Mouse (Mus musculus) kidney, adult 2 months (tissue): ENCODE results near the gene Ssbp3. TPM values are rescaled to one million over a fixed set of nuclear protein-coding genes. Genes with fewer than 3 reads are reported as not detected.

Source experiments
- DNase-seq: peaks from one replicate; pipeline ENCODE4 v3.0.0; 2021
- H3K27ac ChIP-seq: fragments of 200-500 bp; 2 replicates; pipeline ENCODE4 v1.5.1; 2012; ENCODE audit warnings: low read depth, low read length, control low read depth, inconsistent platforms; ENCODE audit not compliant: insufficient read depth
- H3K27me3 ChIP-seq: fragments of 200-500 bp; replicated peaks from 2 replicates; pipeline ENCODE4 v1.6.1; 2012; ENCODE audit warnings: mild to moderate bottlenecking, moderate library complexity, low read length, inconsistent platforms; ENCODE audit not compliant: control insufficient read depth, insufficient read depth
- H3K36me3 ChIP-seq: fragments of 200-500 bp; 2 replicates; pipeline ENCODE4 v1.6.1; 2012; ENCODE audit warnings: mild to moderate bottlenecking, moderate library complexity, low read length, inconsistent platforms; ENCODE audit not compliant: control insufficient read depth, insufficient read depth
- H3K4me1 ChIP-seq: fragments of 200-500 bp; 2 replicates; pipeline ENCODE4 v1.6.1; 2011; ENCODE audit warnings: low read length; ENCODE audit not compliant: control insufficient read depth, insufficient read depth
- H3K4me3 ChIP-seq: fragments of 200-500 bp; 2 replicates; pipeline ENCODE4 v1.5.1; 2011; ENCODE audit warnings: mild to moderate bottlenecking, low read depth, low read length, control low read depth; ENCODE audit not compliant: insufficient read depth
- CTCF ChIP-seq: fragments of 200-500 bp; conservative IDR thresholded peaks from 2 replicates; pipeline ENCODE4 v1.5.1; 2011; ENCODE audit warnings: low read depth, mild to moderate bottlenecking, control low read depth, low read length, moderate library complexity, mixed read lengths; ENCODE audit not compliant: insufficient read depth, insufficient read length
- POLR2A ChIP-seq: fragments of 200-500 bp; IDR thresholded peaks from one replicate; pipeline ENCODE4 v1.6.1; 2011; ENCODE audit warnings: low read depth, low read length, control low read depth
- WGBS: fragments of 180-500 bp; shearing (Covaris S2); methylation state at CpG from one replicate; pipeline ENCODE4 v1.1.7; 2018; 5-methylcytosine and 5-hydroxymethylcytosine counted together
- polyA plus RNA-seq: library from polyadenylated mRNA; depleted of rRNA; stranded (reverse); fragments of >200 nt; gene quantifications from 2 replicates; pipeline ENCODE4 v1.2.3, GENCODE M21; 2012

Gene Ssbp3
- polyA plus RNA-seq, 1 experiment = 48.6 TPM

DNA sequence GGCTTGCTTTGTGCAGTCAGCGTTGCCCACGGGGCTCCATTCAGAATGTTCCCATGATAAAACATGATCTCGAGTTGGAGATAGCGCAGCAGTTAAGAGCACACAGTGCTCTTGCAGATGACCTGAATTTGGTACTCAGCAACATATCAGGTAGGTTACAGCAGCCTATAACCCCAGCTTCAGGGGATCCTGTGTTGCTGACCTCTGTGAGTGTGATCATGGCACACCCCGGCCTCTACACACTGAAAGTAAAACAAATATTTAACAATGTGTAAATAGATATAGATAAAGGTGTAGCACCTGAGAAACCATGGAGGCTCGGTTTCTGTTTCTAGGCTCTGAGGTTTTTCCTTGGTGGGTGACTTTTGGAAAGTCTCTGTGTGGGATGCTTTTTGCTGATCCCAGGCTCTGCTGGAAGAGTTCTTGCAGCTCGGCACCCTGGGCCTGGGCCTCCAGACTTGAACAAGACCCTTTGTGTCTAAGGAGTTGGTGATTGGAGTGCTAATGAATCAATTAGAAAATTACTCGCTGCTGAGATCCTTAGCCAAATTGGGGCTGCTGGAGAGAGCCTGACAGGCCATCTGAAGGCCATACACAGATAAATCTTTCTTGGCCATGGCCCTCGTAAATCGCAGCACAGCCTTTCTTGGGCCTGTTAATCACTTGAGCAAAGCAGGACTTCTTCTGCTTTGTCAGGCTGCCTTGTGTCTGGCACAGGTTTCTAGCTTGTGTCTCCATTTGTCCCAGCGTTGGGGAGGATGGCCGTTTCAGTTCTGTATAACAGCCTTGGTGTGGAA is 49.2 kb downstream of the Ssbp3 start:
- Histone ChIP-seq H3K27ac (no peak overlapping the region), H3K36me3 (no peaks in the 10 kb centered on the region), H3K27me3 (no peaks in the 10 kb centered on the region), H3K4me3 (no peak overlapping the region), H3K4me1 (peaks cover 16% of the 10 kb centered on the region)
- no peak for DNase-seq
- WGBS = 75% methylated on average over 12 of the region's 12 CpGs
- TF ChIP-seq POLR2A (no peak), CTCF (no peak)

DNA sequence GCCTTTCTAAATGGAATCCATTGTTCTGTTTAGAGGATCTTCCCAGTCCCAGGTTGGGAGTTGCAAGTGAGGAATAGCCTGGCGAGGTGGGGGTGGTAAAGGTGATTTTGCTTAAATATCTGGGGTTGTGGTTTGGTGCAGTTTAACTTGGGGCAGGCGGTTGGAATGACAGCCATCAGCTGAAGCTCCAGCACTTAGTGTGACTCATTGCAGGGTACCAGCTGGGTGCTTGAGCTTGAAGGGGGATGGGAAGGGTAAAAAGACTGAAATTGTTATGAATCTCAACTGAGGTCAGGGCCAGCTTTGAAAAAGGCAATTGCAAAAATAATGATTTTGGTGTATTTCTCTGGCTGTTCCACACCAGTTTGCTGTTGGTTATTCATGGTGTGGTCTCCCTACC is 50.0 kb downstream of the Ssbp3 start:
- peaks cover 18% of the 10 kb centered on the region for H3K4me1 ChIP-seq
- TF ChIP-seq CTCF (no peak), POLR2A (no peak)
- no peak overlapping the region for H3K4me3 ChIP-seq
- H3K36me3 ChIP-seq = no peaks in the 10 kb centered on the region
- H3K27ac ChIP-seq = no peak overlapping the region
- no peak for DNase-seq
- 100% methylated on average over 2 of the region's 2 CpGs for WGBS
- no peaks in the 10 kb centered on the region for H3K27me3 ChIP-seq

DNA sequence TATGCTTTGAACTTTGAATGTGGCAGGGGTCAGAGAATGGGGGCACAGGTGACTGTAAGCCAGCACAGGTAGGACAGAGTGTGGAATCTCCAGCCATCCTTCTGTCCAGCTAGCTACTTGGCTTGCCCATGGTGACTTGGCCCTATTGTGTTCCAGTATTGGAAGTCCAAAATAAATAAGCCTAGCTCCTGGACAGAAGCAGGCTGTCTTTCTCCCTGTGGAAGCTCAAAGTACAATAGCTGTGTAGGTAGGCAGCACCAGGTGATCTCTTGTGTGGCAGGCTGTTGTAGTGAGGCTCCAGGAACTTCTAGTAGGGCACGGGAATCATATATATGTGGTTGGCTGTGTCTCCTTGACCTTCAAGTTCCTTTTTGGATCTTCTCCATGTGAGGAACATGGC is 50.8 kb downstream of the Ssbp3 start:
- Histone ChIP-seq H3K4me1 (peaks cover 18% of the 10 kb centered on the region), H3K4me3 (no peak overlapping the region), H3K27ac (no peak overlapping the region), H3K36me3 (no peaks in the 10 kb centered on the region), H3K27me3 (no peaks in the 10 kb centered on the region)
- 74% methylated on average over 1 of the region's 1 CpGs for WGBS
- TF ChIP-seq CTCF (no peak), POLR2A (no peak)
- DNase-seq = peak; percentile 34

DNA sequence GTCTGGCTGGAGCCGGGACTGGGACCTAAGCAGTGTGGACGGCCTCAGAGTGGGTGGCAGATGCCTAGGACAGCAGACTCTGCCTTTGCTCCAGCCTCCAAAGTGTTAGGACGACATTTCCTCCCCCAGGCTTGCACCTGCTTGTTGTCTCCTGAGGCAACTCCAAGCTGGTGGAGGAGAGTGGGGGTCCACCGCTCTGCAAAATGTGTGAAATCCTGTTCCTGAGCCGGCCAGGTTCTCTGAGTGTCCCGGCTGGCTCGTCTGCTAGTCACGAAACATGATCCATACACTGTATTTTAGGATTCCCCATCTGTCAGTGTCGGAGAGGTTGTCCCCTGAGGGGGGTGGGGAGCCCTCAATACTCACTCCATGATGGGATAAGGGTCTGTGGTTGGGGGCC is 53.9 kb downstream of the Ssbp3 start:
- Histone ChIP-seq H3K4me3 (no peak overlapping the region), H3K27ac (no peak overlapping the region), H3K36me3 (no peaks in the 10 kb centered on the region), H3K4me1 (peaks cover 10% of the 10 kb centered on the region), H3K27me3 (no peaks in the 10 kb centered on the region)
- WGBS = 75% methylated on average over 9 of the region's 9 CpGs
- no peak for DNase-seq
- TF ChIP-seq CTCF (no peak), POLR2A (no peak)

DNA sequence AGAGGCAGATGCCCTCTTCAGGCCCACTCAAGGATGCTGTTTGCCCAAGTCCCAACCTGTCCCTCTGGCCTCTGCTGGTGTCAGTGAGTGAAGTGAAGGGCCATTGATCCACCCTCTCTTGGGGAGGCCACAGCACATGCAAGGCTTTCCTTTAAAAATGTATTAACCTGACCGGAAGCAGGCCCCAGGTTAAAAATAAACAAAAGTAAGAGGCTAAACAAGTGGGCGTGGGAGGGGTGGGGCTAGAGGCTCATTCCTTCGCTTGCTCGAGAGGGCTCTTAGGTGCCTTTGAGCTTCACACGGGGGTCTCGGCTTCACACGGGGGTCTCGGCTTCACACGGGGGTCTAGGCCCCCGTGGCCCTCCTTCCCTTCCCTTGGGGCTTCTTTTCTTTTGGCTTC is 54.5 kb downstream of the Ssbp3 start:
- TF ChIP-seq POLR2A (no peak), CTCF (no peak)
- Histone ChIP-seq H3K27me3 (no peaks in the 10 kb centered on the region), H3K27ac (0 out of 2 replicates have a peak overlapping the region, but pooled peaks have one; percentile 14), H3K4me1 (peaks cover 10% of the 10 kb centered on the region), H3K4me3 (no peak overlapping the region), H3K36me3 (no peaks in the 10 kb centered on the region)
- WGBS = 66% methylated on average over 10 of the region's 10 CpGs
- peak; percentile 62 for DNase-seq

DNA sequence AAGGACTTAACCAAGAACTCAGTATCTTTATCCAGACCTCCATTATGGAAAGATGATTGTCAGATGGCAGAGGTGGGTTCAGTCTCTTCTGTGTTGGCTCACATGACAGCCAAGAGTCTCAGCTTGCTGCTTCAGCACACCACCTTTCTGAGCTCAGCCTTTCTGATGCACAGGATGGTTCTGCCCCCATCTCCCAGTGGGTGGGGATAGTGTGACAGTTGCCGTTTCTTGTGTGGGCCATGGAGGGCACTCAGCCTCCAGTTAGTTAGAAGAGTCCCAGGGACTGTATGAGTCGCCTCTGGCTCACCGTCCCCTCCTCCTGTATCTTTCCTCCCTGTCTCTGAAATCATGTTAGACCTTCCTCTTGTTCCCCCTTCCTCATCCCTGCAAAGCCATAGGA is 55.9 kb downstream of the Ssbp3 start:
- no peak overlapping the region for H3K4me3 ChIP-seq

DNA sequence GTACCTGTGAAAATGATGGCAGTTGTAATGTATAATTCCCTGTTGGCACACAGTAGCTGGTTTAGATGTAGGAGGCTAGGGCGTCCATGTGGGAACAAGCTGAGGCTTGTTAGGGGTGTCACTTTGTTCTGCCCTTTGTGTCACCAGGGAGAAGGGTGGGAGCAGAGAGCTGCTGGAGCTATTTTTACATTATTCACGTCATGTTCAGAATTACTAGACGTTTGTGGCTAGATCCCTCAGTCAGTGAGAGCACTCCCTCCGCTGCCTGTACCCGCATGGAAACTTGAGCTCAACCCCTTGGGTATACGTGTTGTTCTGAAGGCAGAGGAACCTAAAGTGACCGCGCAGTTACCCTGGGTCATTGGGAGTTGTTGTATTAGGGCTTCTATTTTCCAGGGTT is 58.4 kb downstream of the Ssbp3 start:
- Histone ChIP-seq H3K36me3 (no peaks in the 10 kb centered on the region), H3K4me3 (no peak overlapping the region), H3K27ac (no peak overlapping the region), H3K27me3 (no peaks in the 10 kb centered on the region), H3K4me1 (peaks cover 8% of the 10 kb centered on the region)
- DNase-seq = no peak
- WGBS = 77% methylated on average over 8 of the region's 8 CpGs
- TF ChIP-seq POLR2A (no peak), CTCF (no peak)

More for the DNA sequence above, 55.9 kb downstream of the Ssbp3 start:
- TF ChIP-seq CTCF = no peak
- TF ChIP-seq POLR2A = no peak
- Histone ChIP-seq H3K4me1 (peaks cover 8% of the 10 kb centered on the region), H3K27ac (no peak overlapping the region), H3K36me3 (no peaks in the 10 kb centered on the region), H3K27me3 (no peaks in the 10 kb centered on the region)
- no peak for DNase-seq
- WGBS = 79% methylated on average over 3 of the region's 3 CpGs
